14 mouse cellular contexts compared by ENCODE assay signal in genomic region chr5:122786035-122786819, GRCm38 (mm10). TPM values are rescaled to one million over a fixed set of nuclear protein-coding genes. Genes with fewer than 3 reads are reported as not detected.
DNase-seq lines count a peak whose midpoint lies in the region; ATAC-seq and TF ChIP-seq lines count a peak whose summit lies in the region.
"Had no signal": no experiment of that assay in that cellular context is flagged by ENCODE, and none has a peak within 500 bp of the region (broad histone marks: within the 10 kb centered on the region; RNA-seq: fewer than 3 reads in every experiment).

No protein-coding gene starts in this region.

- H3K36me3 ChIP-seq in lung, embryonic 16.5 days (ENCODE audit: control insufficient read depth, insufficient read depth, low read length), result peaks cover 20% of the 10 kb centered on the region

- TF ChIP-seq CTCF in gastrocnemius, adult 2 months (IDR thresholded peaks at IDR 0.05), result no peak

- H3K4me1 ChIP-seq in lung, embryonic 16.5 days (replicated peaks; ENCODE audit: control insufficient read depth, insufficient read depth, low read length), result no peaks in the 10 kb centered on the region; the same call in 1 of the 2 replicates

- H3K9ac ChIP-seq in lung, embryonic 16.5 days (ENCODE audit: low read length), result no peak overlapping the region
- H3K9ac ChIP-seq: liver, embryonic 14.5 days had no signal

- H3K4me2 ChIP-seq in lung, embryonic 16.5 days (ENCODE audit: low read depth, low read length), result no peak overlapping the region

- H3K9me3 ChIP-seq in lung, embryonic 16.5 days (ENCODE audit: control insufficient read depth, low read length), result no peaks in the 10 kb centered on the region

- H3K27ac ChIP-seq in gastrocnemius, adult 2 months, result 0 out of 2 replicates have a peak overlapping the region, but pooled peaks have one; percentile 28
- H3K27ac ChIP-seq in lung, embryonic 16.5 days (ENCODE audit: low read length), result peak overlapping the region; percentile 47
- H3K27ac ChIP-seq: liver, embryonic 14.5 days had no signal

- no peaks in the 10 kb centered on the region for H3K27me3 ChIP-seq in lung, embryonic 16.5 days (ENCODE audit: control insufficient read depth, insufficient read depth, low read depth, low read length)

- intact Hi-C loops in gastrocnemius, adult 2 months (cut with DNase I), result no loop called here

- no peak overlapping the region for H3K4me3 ChIP-seq in gastrocnemius, adult 2 months
- H3K4me3 ChIP-seq in lung, embryonic 16.5 days (ENCODE audit: low read length), result no peak overlapping the region

- no peak for DNase-seq in gastrocnemius, adult 2 months
- no peak for DNase-seq in gastrocnemius, postnatal 4 days (ENCODE audit: low spot score in 2 of 2)
- DNase-seq in lung, postnatal 25 days (ENCODE audit: low spot score), result no peak
- DNase-seq in fibroblast of lung, adult 2 months (ENCODE audit: low read depth), result peak; percentile 45
- DNase-seq in lung, postnatal 4 days, result peak; percentile 53 to 76
- no peak for DNase-seq in kidney, adult 9 months
- DNase-seq in gastrocnemius, adult 8-10 months (ENCODE audit: low spot score in 2 of 2), result no peak
- DNase-seq: adrenal gland, adult 8-10 months; gastrocnemius, postnatal 25 days; heart, postnatal 10 days; kidney, adult 2 months had no signal

- 38% methylated on average over 12 of the region's 12 CpGs for WGBS in lung, embryonic 16.5 days

- ATAC-seq in lung, embryonic 16.5 days (ENCODE audit: low read depth), result peak; percentile 72
- ATAC-seq: CD4-positive, CD25-positive, alpha-beta regulatory T cell, adult 4 months had no signal

RNA-seq across cellular contexts. Expression of gene Camkk2, which starts 7.0 kb away (rescaled TPM):
- total RNA-seq in gastrocnemius, adult 2 months (2021), result 1 to 10 TPM; 3.6 to 5.2 TPM
- 10 to 100 TPM; 21.1 to 22.5 TPM for total RNA-seq in gastrocnemius, postnatal 4 days (2021)
- 30.2 and 33.1 TPM in 2 replicates for polyA plus RNA-seq in lung, embryonic 16.5 days (2015; fragmentation: Nextera tagmentation; extraction: Ambion mirVana)
- total RNA-seq in gastrocnemius, adult 8-10 months (2022), result 1 to 10 TPM; 2.0 to 3.4 (median 3.1) TPM

RNA-seq across cellular contexts. Expression of gene Anapc5, which starts 34.9 kb away (rescaled TPM):
- 100 to 1,000 TPM; 366 to 502 TPM for total RNA-seq in gastrocnemius, adult 2 months (2021)
- total RNA-seq in gastrocnemius, postnatal 4 days (2021), result 100 to 1,000 TPM; 245 TPM
- polyA plus RNA-seq in lung, embryonic 16.5 days (2015; fragmentation: Nextera tagmentation; extraction: Ambion mirVana), result 400 and 403 TPM in 2 replicates
- total RNA-seq in gastrocnemius, adult 8-10 months (2022), result 100 to 1,000 TPM; 504 to 612 (median 591) TPM

Comparison
In these comparisons a context has a peak if more than half of its experiments do, and no peak if none do; other contexts are left out.
1. DNase-seq: peak in fibroblast of lung, adult 2 months (single experiment) and lung, postnatal 4 days (2 of 2); none in gastrocnemius, adult 2 months (single experiment), gastrocnemius, postnatal 4 days (0 of 2), lung, postnatal 25 days (single experiment), kidney, adult 9 months (single experiment) and gastrocnemius, adult 8-10 months (0 of 2).